Mouse (Mus musculus): Measurements from ENCODE around the gene Limk1. TPM values are rescaled to one million over a fixed set of nuclear protein-coding genes. Genes with fewer than 3 reads are reported as not detected.

Gene Limk1
- polyA plus RNA-seq, 1 experiment from 2014 or later, result 13.8 TPM

DNA sequence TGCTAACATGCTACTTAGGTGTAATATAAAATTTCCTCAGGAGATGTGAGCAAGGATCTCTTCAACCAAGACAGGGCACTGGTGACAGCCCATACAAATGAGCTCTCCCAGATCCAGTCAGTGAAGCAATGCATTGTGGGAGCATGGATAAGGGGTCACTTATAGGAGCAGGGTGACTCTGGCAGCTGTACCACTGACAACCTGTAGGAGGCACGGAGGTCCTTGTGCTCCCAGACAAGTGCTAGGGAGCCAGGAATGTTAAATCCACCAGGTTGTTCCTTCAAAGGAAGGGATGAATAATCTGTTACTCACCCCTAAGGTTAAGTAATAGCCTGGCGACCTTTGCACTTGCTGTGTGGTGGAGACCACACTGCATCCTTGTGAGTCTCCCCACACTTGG lies 6.7 kb upstream of the Limk1 start:
- Histone ChIP-seq H3K4me2 (no peak overlapping the region), H3K27me3 (no peaks in the 10 kb centered on the region), H3K27ac (no peak overlapping the region), H3K36me3 (ENCODE audit: poor library complexity, severe bottlenecking) (no peaks in the 10 kb centered on the region), H3K4me1 (no peaks in the 10 kb centered on the region), H3K4me3 (no peak overlapping the region), H3K9me3 (replicated peaks) (no peaks in the 10 kb centered on the region), H3K9ac (no peak overlapping the region)
- 6% methylated on average over 2 of the region's 2 CpGs for WGBS
- no peak for ATAC-seq

- ATAC-seq, result no peak
- Histone ChIP-seq H3K4me1 (peaks cover 9% of the 10 kb centered on the region), H3K9me3 (replicated peaks) (no peaks in the 10 kb centered on the region), H3K4me3 (no peak overlapping the region), H3K27me3 (no peaks in the 10 kb centered on the region), H3K9ac (no peak overlapping the region), H3K4me2 (no peak overlapping the region), H3K27ac (no peak overlapping the region), H3K36me3 (ENCODE audit: poor library complexity, severe bottlenecking) (no peaks in the 10 kb centered on the region)
- WGBS, result 89% methylated on average over 1 of the region's 1 CpGs
These were observed 4.3 kb upstream of the Limk1 start for GRCm38 (mm10) chr5:134692704-134693103.

- H3K36me3 ChIP-seq (ENCODE audit: poor library complexity, severe bottlenecking), result peaks cover 26% of the 10 kb centered on the region
- no peaks in the 10 kb centered on the region for H3K27me3 ChIP-seq
- ATAC-seq, result peak; percentile 96
- under 1% methylated on average over 38 of the region's 38 CpGs for WGBS
- H3K4me1 ChIP-seq, result peaks cover 22% of the 10 kb centered on the region
- peak overlapping the region; percentile 52 for H3K9ac ChIP-seq
- H3K27ac ChIP-seq, result peak overlapping the region; percentile 83
- peak overlapping the region; percentile 72 for H3K4me2 ChIP-seq
- peak overlapping the region; percentile 78 for H3K4me3 ChIP-seq
- no peaks in the 10 kb centered on the region for H3K9me3 ChIP-seq (replicated peaks)
These were observed 403 bp upstream of the Limk1 start for GRCm38 (mm10) chr5:134688718-134689284.

DNA sequence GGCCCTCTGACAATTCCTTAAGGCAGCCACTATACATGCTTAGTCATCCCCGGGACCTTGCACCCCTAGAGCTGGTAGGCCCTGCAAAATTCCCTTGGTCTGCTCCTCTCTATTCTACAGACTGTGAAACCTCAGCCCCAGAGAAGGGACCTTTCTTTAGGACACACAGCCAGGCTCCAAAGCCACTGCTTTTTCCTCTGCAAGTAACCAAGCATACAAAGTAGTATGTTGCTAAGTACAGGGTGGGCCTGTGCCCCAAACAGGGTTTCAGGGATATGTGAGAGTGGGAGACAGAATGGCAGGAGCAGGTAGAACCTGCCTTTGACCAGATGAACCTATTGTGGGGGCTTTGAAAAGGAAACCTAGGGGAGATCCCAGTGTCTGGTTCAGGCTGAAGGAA lies 1.2 kb downstream of the Limk1 start:
- peak overlapping the region; percentile 78 for H3K4me3 ChIP-seq
- H3K36me3 ChIP-seq (ENCODE audit: poor library complexity, severe bottlenecking), result peaks cover 39% of the 10 kb centered on the region
- WGBS, result 67% methylated on average over 1 of the region's 1 CpGs
- peaks cover 22% of the 10 kb centered on the region for H3K4me1 ChIP-seq
- ATAC-seq, result no peak
- H3K4me2 ChIP-seq, result peak overlapping the region; percentile 72
- peak overlapping the region; percentile 92 for H3K9ac ChIP-seq
- no peaks in the 10 kb centered on the region for H3K27me3 ChIP-seq
- H3K27ac ChIP-seq, result no peak overlapping the region
- H3K9me3 ChIP-seq (replicated peaks), result no peaks in the 10 kb centered on the region

GRCm38 (mm10) chr5:134686541-134686940 lies 1.9 kb downstream of the Limk1 start:
- 84% methylated on average over 6 of the region's 6 CpGs for WGBS

DNA sequence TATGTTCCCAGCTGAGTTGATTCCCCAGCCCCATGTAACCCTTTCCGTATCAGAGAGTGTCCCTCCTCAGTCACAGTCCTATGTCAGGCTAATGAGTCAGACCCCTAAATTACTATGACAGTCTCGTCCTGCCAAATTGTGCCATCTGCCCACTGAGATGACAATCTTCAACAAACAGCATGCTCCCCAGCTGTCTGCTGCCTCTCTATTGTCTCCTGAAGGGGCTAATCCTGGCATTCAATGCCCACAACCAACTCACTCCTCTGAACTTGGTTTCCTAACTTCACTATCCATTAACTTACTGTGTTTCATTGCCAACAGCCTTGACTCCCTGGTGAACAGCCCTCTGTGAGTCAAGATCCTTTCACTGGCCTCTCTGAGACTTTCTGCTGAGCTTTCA lies 4.0 kb downstream of the Limk1 start:
- Histone ChIP-seq H3K4me2 (no peak overlapping the region), H3K27ac (no peak overlapping the region), H3K4me1 (peaks cover 17% of the 10 kb centered on the region), H3K36me3 (ENCODE audit: poor library complexity, severe bottlenecking) (peaks cover 58% of the 10 kb centered on the region), H3K4me3 (no peak overlapping the region), H3K9ac (no peak overlapping the region), H3K27me3 (no peaks in the 10 kb centered on the region), H3K9me3 (replicated peaks) (no peaks in the 10 kb centered on the region)
- no peak for ATAC-seq
- 63% methylated on average over 2 of the region's 2 CpGs for WGBS

More at GRCm38 (mm10) chr5:134686541-134686940, 1.9 kb downstream of the Limk1 start:
- no peaks in the 10 kb centered on the region for H3K9me3 ChIP-seq (replicated peaks)
- H3K4me3 ChIP-seq, result no peak overlapping the region
- H3K36me3 ChIP-seq (ENCODE audit: poor library complexity, severe bottlenecking), result peaks cover 39% of the 10 kb centered on the region
- H3K27me3 ChIP-seq, result no peaks in the 10 kb centered on the region
- H3K4me1 ChIP-seq, result peaks cover 22% of the 10 kb centered on the region
- no peak overlapping the region for H3K4me2 ChIP-seq
- no peak overlapping the region for H3K27ac ChIP-seq
- H3K9ac ChIP-seq, result no peak overlapping the region
- no peak for ATAC-seq

- WGBS, result 71% methylated on average over 2 of the region's 2 CpGs
- Histone ChIP-seq H3K27ac (0 out of 2 replicates have a peak overlapping the region, but pooled peaks have one; percentile 6), H3K27me3 (no peaks in the 10 kb centered on the region), H3K4me3 (no peak overlapping the region), H3K4me1 (peaks cover 15% of the 10 kb centered on the region), H3K36me3 (ENCODE audit: poor library complexity, severe bottlenecking) (peaks cover 62% of the 10 kb centered on the region), H3K9ac (no peak overlapping the region), H3K4me2 (no peak overlapping the region), H3K9me3 (replicated peaks) (no peaks in the 10 kb centered on the region)
- ATAC-seq, result no peak
These were observed 4.6 kb downstream of the Limk1 start for GRCm38 (mm10) chr5:134683813-134684212.

DNA sequence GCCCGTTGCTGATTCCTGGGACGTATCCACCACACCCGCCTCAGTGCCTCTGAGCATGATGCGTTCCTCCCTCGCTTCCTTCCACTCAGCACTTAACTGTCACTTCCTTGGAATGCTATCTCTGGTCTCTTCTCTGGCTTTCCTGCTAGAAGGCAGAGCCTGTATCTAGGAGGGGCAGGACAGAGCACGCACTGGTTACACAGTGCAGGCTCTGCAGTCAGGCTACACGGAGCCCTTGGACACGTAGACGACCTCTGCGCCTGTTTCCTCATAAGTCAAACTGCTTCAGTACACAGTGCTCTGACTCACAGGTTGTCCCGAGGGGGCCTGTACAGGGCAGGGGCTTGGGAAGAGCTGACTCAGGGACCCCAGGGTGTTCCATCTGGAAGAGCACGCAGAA lies 8.2 kb downstream of the Limk1 start:
- no peak for ATAC-seq
- H3K9ac ChIP-seq, result peak overlapping the region; percentile 43; the same call in 1 of the 2 replicates

DNA sequence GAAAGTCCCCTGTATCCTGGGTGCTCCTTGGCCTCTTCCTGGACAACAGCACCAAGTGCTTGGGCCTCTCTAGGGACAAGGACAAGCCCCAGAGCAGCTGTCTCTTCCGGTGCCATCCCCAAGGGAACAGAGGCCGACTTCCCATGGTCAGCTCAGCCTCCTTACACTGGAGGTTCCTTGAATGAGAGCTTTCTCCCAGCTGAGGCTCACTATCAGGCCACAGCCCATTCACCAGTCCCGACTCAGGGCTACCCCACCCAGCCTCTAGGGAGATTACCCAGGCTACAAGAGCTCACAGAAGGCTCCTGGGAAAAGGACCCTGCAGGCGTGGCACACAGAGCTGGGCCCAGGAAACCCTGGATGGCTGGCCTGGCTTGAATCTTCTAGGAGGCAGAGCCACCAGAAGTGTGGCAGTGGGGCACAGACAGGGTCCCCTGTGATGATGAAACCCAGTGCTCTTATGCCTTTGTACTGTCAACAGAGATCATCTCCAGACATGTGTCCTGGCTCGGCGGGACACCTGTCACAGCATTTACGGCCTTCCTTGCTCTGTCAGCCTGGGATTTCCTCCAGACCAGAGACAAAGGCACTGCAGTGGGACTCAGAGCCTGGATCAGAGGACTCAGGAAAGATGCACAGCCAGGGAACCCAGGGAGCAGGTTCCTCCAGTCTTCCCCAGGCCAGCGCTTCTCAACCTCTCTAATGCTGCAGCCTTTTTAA lies 9.4 kb downstream of the Limk1 start:
- no peak overlapping the region for H3K9ac ChIP-seq
- WGBS, result 65% methylated on average over 8 of the region's 8 CpGs

More for the DNA sequence above, 8.2 kb downstream of the Limk1 start:
- Histone ChIP-seq H3K9me3 (replicated peaks) (no peaks in the 10 kb centered on the region), H3K4me2 (no peak overlapping the region), H3K27me3 (no peaks in the 10 kb centered on the region), H3K4me3 (no peak overlapping the region), H3K4me1 (peaks cover 22% of the 10 kb centered on the region), H3K27ac (no peak overlapping the region), H3K36me3 (ENCODE audit: poor library complexity, severe bottlenecking) (peaks cover 52% of the 10 kb centered on the region)
- WGBS, result 85% methylated on average over 12 of the region's 12 CpGs

DNA sequence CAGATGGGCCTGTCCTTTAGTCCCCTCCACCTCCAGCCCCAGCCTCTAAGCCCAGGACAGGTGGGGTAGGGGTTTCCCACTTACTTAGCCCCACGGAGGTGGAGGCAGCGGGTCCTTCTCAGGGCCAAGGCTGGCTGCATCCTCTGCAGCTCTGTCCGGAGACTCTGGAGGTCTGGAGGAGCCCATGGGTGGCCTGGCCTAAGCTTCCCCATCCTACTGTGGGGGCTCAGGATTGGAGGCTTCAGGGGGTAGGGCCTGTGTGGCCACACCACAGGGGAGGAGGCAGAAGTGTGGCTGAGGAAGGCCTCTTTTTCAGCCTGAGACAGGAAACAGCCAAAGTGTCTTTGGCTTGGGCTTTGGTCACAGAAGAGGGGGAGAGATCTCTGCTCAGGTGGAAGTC lies 10.4 kb downstream of the Limk1 start:
- no peaks in the 10 kb centered on the region for H3K9me3 ChIP-seq (replicated peaks)
- H3K36me3 ChIP-seq (ENCODE audit: poor library complexity, severe bottlenecking), result peaks cover 31% of the 10 kb centered on the region
- 79% methylated on average over 3 of the region's 3 CpGs for WGBS
- H3K27me3 ChIP-seq, result no peaks in the 10 kb centered on the region
- no peak for ATAC-seq
- H3K4me3 ChIP-seq, result no peak overlapping the region
- peaks cover 27% of the 10 kb centered on the region for H3K4me1 ChIP-seq
- no peak overlapping the region for H3K27ac ChIP-seq
- no peak overlapping the region for H3K9ac ChIP-seq
- no peak overlapping the region for H3K4me2 ChIP-seq

More for the DNA sequence above, 9.4 kb downstream of the Limk1 start:
- no peak for ATAC-seq
- Histone ChIP-seq H3K4me1 (peaks cover 27% of the 10 kb centered on the region), H3K27ac (no peak overlapping the region), H3K4me3 (no peak overlapping the region), H3K4me2 (no peak overlapping the region), H3K27me3 (no peaks in the 10 kb centered on the region), H3K9me3 (replicated peaks) (no peaks in the 10 kb centered on the region), H3K36me3 (ENCODE audit: poor library complexity, severe bottlenecking) (peaks cover 40% of the 10 kb centered on the region)

DNA sequence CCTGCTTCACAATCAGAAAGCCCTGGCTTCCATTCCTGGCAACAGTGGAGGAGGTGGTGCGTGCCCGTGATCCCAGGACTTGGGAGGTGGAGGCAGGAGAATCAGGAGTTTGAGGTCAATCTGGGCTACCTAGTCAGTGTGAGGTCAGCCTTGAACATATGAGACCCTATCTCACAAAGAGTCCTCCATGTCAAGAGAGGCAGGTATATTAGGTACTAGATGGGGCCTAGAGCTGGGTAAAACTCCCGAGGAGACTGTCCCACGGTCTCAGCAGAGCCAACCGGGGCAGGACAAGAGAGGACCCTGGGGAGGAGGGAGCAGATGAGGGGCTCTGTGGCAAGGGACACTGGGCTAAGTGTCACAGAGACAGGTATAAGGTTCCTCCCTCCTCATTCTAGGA lies 10.9 kb downstream of the Limk1 start:
- 81% methylated on average over 5 of the region's 5 CpGs for WGBS
- no peak overlapping the region for H3K4me3 ChIP-seq
- H3K36me3 ChIP-seq (ENCODE audit: poor library complexity, severe bottlenecking), result peaks cover 31% of the 10 kb centered on the region
- H3K9ac ChIP-seq, result no peak overlapping the region
- no peak for ATAC-seq
- H3K27me3 ChIP-seq, result no peaks in the 10 kb centered on the region
- no peak overlapping the region for H3K27ac ChIP-seq
- peaks cover 27% of the 10 kb centered on the region for H3K4me1 ChIP-seq
- no peaks in the 10 kb centered on the region for H3K9me3 ChIP-seq (replicated peaks)
- H3K4me2 ChIP-seq, result no peak overlapping the region

- peaks cover 33% of the 10 kb centered on the region for H3K4me1 ChIP-seq
These were observed 12.2 kb downstream of the Limk1 start for GRCm38 (mm10) chr5:134675956-134676759.

More at GRCm38 (mm10) chr5:134675956-134676759, 12.2 kb downstream of the Limk1 start:
- no peaks in the 10 kb centered on the region for H3K9me3 ChIP-seq (replicated peaks)
- H3K27me3 ChIP-seq, result no peaks in the 10 kb centered on the region
- peak overlapping the region; percentile 61 for H3K9ac ChIP-seq
- peak; percentile 81 for ATAC-seq
- 4% methylated on average over 14 of the region's 14 CpGs for WGBS
- peak overlapping the region; percentile 30 for H3K4me3 ChIP-seq
- peak overlapping the region; percentile 64 for H3K4me2 ChIP-seq
- H3K36me3 ChIP-seq (ENCODE audit: poor library complexity, severe bottlenecking), result peaks cover 40% of the 10 kb centered on the region
- H3K27ac ChIP-seq, result peak overlapping the region; percentile 85

Data from forebrain, embryonic 13.5 days (tissue).